Mouse (Mus musculus): Measurements from ENCODE around the gene Anapc16. TPM values are rescaled to one million over a fixed set of nuclear protein-coding genes. Genes with fewer than 3 reads are reported as not detected.
A peak's percentile ranks its signal among the peaks of the same experiment; 100 is the strongest.

Anapc16 gene
- 76.8 and 86.4 TPM in 2 replicates for polyA plus RNA-seq (2015; fragmentation: Nextera tagmentation; extraction: Ambion mirVana)

DNA sequence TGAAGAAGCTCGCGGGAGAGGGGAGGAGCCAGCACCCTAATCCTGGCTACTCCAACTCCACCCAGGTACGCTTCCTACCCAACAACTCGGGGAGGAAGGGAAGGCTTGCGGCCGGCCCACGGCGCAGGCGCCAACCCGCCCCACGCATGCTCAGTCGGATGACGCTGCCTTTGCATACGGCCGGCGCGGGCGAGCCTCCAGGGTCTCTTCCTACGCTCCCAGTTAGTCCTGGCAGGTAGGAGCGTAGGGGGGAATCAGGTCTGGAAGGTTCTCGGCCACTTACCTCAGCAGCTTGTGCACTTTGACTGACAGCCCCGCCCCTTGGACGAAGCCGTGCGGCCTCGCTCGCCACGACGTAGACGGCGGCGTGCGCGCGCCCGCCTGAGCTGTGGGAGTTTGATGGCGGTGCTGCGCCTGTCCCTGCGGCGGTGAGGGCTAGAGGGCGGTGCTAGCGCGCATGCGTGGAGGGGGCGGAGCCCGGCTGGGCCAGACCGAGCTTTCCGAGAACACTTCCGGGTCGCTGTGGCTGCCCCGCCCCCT lies at the start of gene Anapc16, which contains the start of gene Ascc1:
TSS of gene Anapc16 (minus strand) at position 463 of the 540 bp plus-strand sequence.
TSS of gene Ascc1 (plus strand) at position 133 of the 540 bp plus-strand sequence.
- peak within 1 kb of the TSS; percentile 77 for H3K4me2 ChIP-seq (replicated peaks; ENCODE audit: low read depth)
- peaks cover 2% of the 10 kb centered on the region; the same call in 1 of the 2 replicates for H3K4me1 ChIP-seq (replicated peaks; ENCODE audit: control insufficient read depth, insufficient read depth)
- peak within 1 kb of the TSS; percentile 69 for H3K4me3 ChIP-seq (ENCODE audit: low read depth, low read length)
- ATAC-seq (ENCODE audit: low FRiP score, low TSS enrichment), result peak; percentile 98
- H3K27ac ChIP-seq (replicated peaks), result peak within 1 kb of the TSS; percentile 98
- H3K9me3 ChIP-seq (ENCODE audit: control insufficient read depth, low read length), result no peaks in the 10 kb centered on the region
- H3K36me3 ChIP-seq (ENCODE audit: control insufficient read depth, insufficient read depth, low read length), result 0 out of 2 replicates have a peak, but pooled peaks cover 2% of the 10 kb centered on the region
- under 1% methylated on average over 51 of the region's 51 CpGs for WGBS
- peak; percentile 11; the same call in 1 of the 2 replicates for TF ChIP-seq CTCF (IDR thresholded peaks at IDR 0.05; ENCODE audit: low read depth)
- no peak for TF ChIP-seq EP300 (optimal IDR thresholded peaks at IDR 0.05)
- peak; percentile 99 for DNase-seq (ENCODE audit: low spot score)
- no peaks in the 10 kb centered on the region for H3K27me3 ChIP-seq (ENCODE audit: control insufficient read depth, insufficient read depth, low read length)
- H3K9ac ChIP-seq (ENCODE audit: low read length), result peak within 1 kb of the TSS; percentile 82

GRCm38 (mm10) chr10:60050581-60050980 lies 47.6 kb upstream of the Anapc16 start:
- TF ChIP-seq EP300 (optimal IDR thresholded peaks at IDR 0.05) (no peak), CTCF (IDR thresholded peaks at IDR 0.05; ENCODE audit: low read depth) (no peak)
- Histone ChIP-seq H3K9ac (ENCODE audit: low read length) (no peak overlapping the region), H3K4me1 (replicated peaks; ENCODE audit: control insufficient read depth, insufficient read depth) (no peaks in the 10 kb centered on the region), H3K27me3 (ENCODE audit: control insufficient read depth, insufficient read depth, low read length) (no peaks in the 10 kb centered on the region), H3K4me2 (replicated peaks; ENCODE audit: low read depth) (no peak overlapping the region), H3K27ac (replicated peaks) (no peak overlapping the region), H3K9me3 (ENCODE audit: control insufficient read depth, low read length) (no peaks in the 10 kb centered on the region), H3K36me3 (ENCODE audit: control insufficient read depth, insufficient read depth, low read length) (peaks cover 5% of the 10 kb centered on the region; the same call in 1 of the 2 replicates), H3K4me3 (ENCODE audit: low read depth, low read length) (no peak overlapping the region)
- DNase-seq (ENCODE audit: low spot score), result no peak
- 91% methylated on average over 10 of the region's 10 CpGs for WGBS
- ATAC-seq (ENCODE audit: low FRiP score, low TSS enrichment), result no peak

DNA sequence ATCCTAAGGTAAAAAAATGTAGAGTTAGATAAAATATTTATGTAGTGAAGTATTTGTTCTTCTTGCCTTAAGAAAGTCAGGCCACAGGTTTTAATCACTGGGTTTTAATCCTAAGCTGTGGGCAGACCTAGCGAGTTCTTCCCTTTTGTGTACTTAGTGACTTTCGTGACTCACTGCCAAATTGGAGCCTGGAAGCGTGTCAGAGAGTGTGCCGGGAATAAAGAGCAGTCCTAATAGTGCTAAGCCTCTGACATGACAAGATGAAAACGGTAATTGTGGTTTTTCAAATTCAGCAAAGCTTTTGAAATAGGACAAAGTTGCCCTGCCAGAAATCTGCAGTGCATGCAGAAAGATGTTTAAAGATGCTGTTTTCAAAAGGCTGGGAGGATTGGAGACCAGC lies 43.8 kb upstream of the Anapc16 start:
- 19% methylated on average over 5 of the region's 5 CpGs for WGBS
- ATAC-seq (ENCODE audit: low FRiP score, low TSS enrichment), result peak; percentile 77
- no peak overlapping the region for H3K27ac ChIP-seq (replicated peaks)
- no peaks in the 10 kb centered on the region for H3K27me3 ChIP-seq (ENCODE audit: control insufficient read depth, insufficient read depth, low read length)
- H3K4me1 ChIP-seq (replicated peaks; ENCODE audit: control insufficient read depth, insufficient read depth), result no peaks in the 10 kb centered on the region
- peak; percentile 39 for DNase-seq (ENCODE audit: low spot score)
- peaks cover 5% of the 10 kb centered on the region; the same call in 1 of the 2 replicates for H3K36me3 ChIP-seq (ENCODE audit: control insufficient read depth, insufficient read depth, low read length)
- no peak overlapping the region for H3K4me2 ChIP-seq (replicated peaks; ENCODE audit: low read depth)
- no peak for TF ChIP-seq CTCF (IDR thresholded peaks at IDR 0.05; ENCODE audit: low read depth)
- TF ChIP-seq EP300 (optimal IDR thresholded peaks at IDR 0.05), result peak; percentile 22
- no peak overlapping the region for H3K4me3 ChIP-seq (ENCODE audit: low read depth, low read length)
- H3K9ac ChIP-seq (ENCODE audit: low read length), result no peak overlapping the region
- H3K9me3 ChIP-seq (ENCODE audit: control insufficient read depth, low read length), result no peaks in the 10 kb centered on the region

DNA sequence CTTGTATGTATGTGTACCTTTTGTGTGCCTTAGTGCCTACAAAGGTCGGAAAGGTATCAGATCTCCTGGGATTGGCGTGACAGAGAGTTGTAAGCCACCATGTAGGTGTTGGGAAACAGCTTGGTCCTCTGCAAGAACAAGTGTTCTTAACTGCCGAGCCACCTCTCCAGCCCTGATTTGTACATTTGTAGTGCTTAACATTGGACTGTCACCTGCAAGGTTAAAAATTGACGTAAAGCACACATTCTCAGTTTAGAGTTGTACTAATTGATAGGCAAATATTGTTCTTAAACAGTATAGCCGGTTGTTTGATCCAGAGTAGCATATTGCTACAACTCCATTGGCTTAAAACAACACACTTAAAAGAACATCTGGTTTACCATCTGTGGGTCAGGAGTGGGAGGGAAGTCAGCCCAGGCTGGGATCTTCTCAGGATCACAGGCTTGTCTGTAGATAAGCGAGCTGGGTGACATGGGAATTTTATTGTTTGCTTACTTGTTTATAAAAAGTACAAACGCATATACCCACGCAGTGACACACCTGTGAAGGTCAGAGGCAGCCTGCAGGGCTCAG lies 39.5 kb upstream of the Anapc16 start:
- Histone ChIP-seq H3K27ac (replicated peaks) (0 out of 2 replicates have a peak overlapping the region, but pooled peaks have one; percentile 24), H3K36me3 (ENCODE audit: control insufficient read depth, insufficient read depth, low read length) (no peaks in the 10 kb centered on the region), H3K9me3 (ENCODE audit: control insufficient read depth, low read length) (no peaks in the 10 kb centered on the region), H3K4me1 (replicated peaks; ENCODE audit: control insufficient read depth, insufficient read depth) (no peaks in the 10 kb centered on the region), H3K4me2 (replicated peaks; ENCODE audit: low read depth) (no peak overlapping the region), H3K4me3 (ENCODE audit: low read depth, low read length) (no peak overlapping the region), H3K9ac (ENCODE audit: low read length) (no peak overlapping the region), H3K27me3 (ENCODE audit: control insufficient read depth, insufficient read depth, low read length) (no peaks in the 10 kb centered on the region)
- ATAC-seq (ENCODE audit: low FRiP score, low TSS enrichment) (peak; percentile 76), DNase-seq (ENCODE audit: low spot score) (peak; percentile 29)
- WGBS, result 58% methylated on average over 8 of the region's 8 CpGs
- no peak for TF ChIP-seq EP300 (optimal IDR thresholded peaks at IDR 0.05)
- TF ChIP-seq CTCF (IDR thresholded peaks at IDR 0.05; ENCODE audit: low read depth), result no peak

GRCm38 (mm10) chr10:60035744-60036143 lies 32.8 kb upstream of the Anapc16 start:
- H3K4me2 ChIP-seq (replicated peaks; ENCODE audit: low read depth), result no peak overlapping the region
- WGBS, result 59% methylated on average over 4 of the region's 4 CpGs

GRCm38 (mm10) chr10:60034621-60035020 lies 31.7 kb upstream of the Anapc16 start:
- TF ChIP-seq CTCF (IDR thresholded peaks at IDR 0.05; ENCODE audit: low read depth) (no peak), EP300 (optimal IDR thresholded peaks at IDR 0.05) (no peak)
- WGBS, result 82% methylated on average over 3 of the region's 3 CpGs
- H3K36me3 ChIP-seq (ENCODE audit: control insufficient read depth, insufficient read depth, low read length), result no peaks in the 10 kb centered on the region
- no peak overlapping the region for H3K4me2 ChIP-seq (replicated peaks; ENCODE audit: low read depth)
- H3K9ac ChIP-seq (ENCODE audit: low read length), result no peak overlapping the region
- no peaks in the 10 kb centered on the region for H3K9me3 ChIP-seq (ENCODE audit: control insufficient read depth, low read length)
- H3K27ac ChIP-seq (replicated peaks), result no peak overlapping the region
- H3K27me3 ChIP-seq (ENCODE audit: control insufficient read depth, insufficient read depth, low read length), result no peaks in the 10 kb centered on the region
- H3K4me3 ChIP-seq (ENCODE audit: low read depth, low read length), result no peak overlapping the region
- no peak for ATAC-seq (ENCODE audit: low FRiP score, low TSS enrichment)
- H3K4me1 ChIP-seq (replicated peaks; ENCODE audit: control insufficient read depth, insufficient read depth), result no peaks in the 10 kb centered on the region
- no peak for DNase-seq (ENCODE audit: low spot score)

More at GRCm38 (mm10) chr10:60035744-60036143, 32.8 kb upstream of the Anapc16 start:
- DNase-seq (ENCODE audit: low spot score) (no peak), ATAC-seq (ENCODE audit: low FRiP score, low TSS enrichment) (no peak)
- no peak overlapping the region for H3K27ac ChIP-seq (replicated peaks)
- no peak overlapping the region for H3K4me3 ChIP-seq (ENCODE audit: low read depth, low read length)
- no peaks in the 10 kb centered on the region for H3K9me3 ChIP-seq (ENCODE audit: control insufficient read depth, low read length)
- H3K27me3 ChIP-seq (ENCODE audit: control insufficient read depth, insufficient read depth, low read length), result no peaks in the 10 kb centered on the region
- no peak for TF ChIP-seq CTCF (IDR thresholded peaks at IDR 0.05; ENCODE audit: low read depth)
- no peak for TF ChIP-seq EP300 (optimal IDR thresholded peaks at IDR 0.05)
- no peaks in the 10 kb centered on the region for H3K36me3 ChIP-seq (ENCODE audit: control insufficient read depth, insufficient read depth, low read length)
- no peak overlapping the region for H3K9ac ChIP-seq (ENCODE audit: low read length)
- no peaks in the 10 kb centered on the region for H3K4me1 ChIP-seq (replicated peaks; ENCODE audit: control insufficient read depth, insufficient read depth)

Measured in stomach, postnatal 0 days (tissue).